Mouse (Mus musculus): ENCODE data around the gene Frk. TPM values are rescaled to one million over a fixed set of nuclear protein-coding genes. Genes with fewer than 3 reads are reported as not detected.

Frk gene
- polyA plus RNA-seq, 1 experiment from 2014 or later = 27.6 TPM

DNA sequence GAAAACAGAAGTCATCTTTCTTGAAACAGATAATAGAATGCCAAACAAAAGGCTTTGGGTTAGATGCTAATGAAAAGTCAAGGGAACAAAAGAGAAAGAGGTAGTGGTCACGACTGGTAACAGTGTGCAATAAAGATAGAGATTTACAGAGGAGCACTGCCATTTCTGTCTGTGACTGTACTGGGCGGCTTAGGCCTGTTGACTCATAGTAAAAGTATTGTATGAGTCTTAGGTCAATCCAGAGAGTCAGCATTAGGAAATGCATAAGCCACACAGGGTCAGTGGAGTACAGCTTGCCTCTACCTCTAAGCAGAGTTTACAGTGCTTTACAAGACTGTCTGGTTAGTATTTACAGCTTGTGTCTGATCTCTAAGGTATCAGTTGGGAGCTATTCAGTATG, 24.6 kb downstream of the Frk start:
- Histone ChIP-seq H3K4me1 (ENCODE audit: control insufficient read depth, insufficient read depth, low read length) (peaks cover 6% of the 10 kb centered on the region; the same call in 1 of the 2 replicates), H3K9ac (ENCODE audit: low read depth, low read length) (no peak overlapping the region), H3K27ac (ENCODE audit: low read depth, low read length) (no peak overlapping the region), H3K9me3 (ENCODE audit: control insufficient read depth, low read length) (no peaks in the 10 kb centered on the region), H3K27me3 (ENCODE audit: control insufficient read depth, insufficient read depth, low read length) (no peaks in the 10 kb centered on the region), H3K4me3 (ENCODE audit: low read length) (no peak overlapping the region), H3K36me3 (ENCODE audit: control insufficient read depth, insufficient read depth, low read length) (no peaks in the 10 kb centered on the region), H3K4me2 (replicated peaks; ENCODE audit: low read depth, low read length) (no peak overlapping the region)
- no peak for ATAC-seq (ENCODE audit: low FRiP score, low TSS enrichment)
- WGBS = 64% methylated on average over 2 of the region's 2 CpGs

DNA sequence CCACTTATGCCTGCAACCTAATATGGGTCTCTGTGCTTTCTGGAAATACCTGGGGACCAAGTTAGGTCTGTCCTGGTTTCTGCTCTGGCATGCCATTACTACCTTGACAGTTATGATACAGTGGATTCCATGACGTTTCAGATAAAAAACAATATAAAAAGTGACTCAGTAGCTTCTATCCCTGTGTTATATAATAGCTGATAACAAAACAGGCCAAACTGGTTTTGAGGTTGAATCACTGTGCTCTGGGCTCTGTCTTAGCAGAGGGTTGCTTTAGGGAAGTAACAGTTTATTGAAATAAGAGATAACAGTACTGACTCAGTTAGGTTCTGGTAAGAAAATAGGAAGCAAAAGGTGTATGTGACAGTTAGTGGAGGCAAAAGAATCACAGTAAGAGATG, 25.4 kb downstream of the Frk start:
- 46% methylated on average over 1 of the region's 1 CpGs for WGBS
- no peaks in the 10 kb centered on the region for H3K9me3 ChIP-seq (ENCODE audit: control insufficient read depth, low read length)
- no peak overlapping the region for H3K4me2 ChIP-seq (replicated peaks; ENCODE audit: low read depth, low read length)
- H3K4me3 ChIP-seq (ENCODE audit: low read length) = no peak overlapping the region
- H3K9ac ChIP-seq (ENCODE audit: low read depth, low read length) = no peak overlapping the region
- ATAC-seq (ENCODE audit: low FRiP score, low TSS enrichment) = no peak
- no peaks in the 10 kb centered on the region for H3K36me3 ChIP-seq (ENCODE audit: control insufficient read depth, insufficient read depth, low read length)
- H3K27me3 ChIP-seq (ENCODE audit: control insufficient read depth, insufficient read depth, low read length) = no peaks in the 10 kb centered on the region
- H3K27ac ChIP-seq (ENCODE audit: low read depth, low read length) = no peak overlapping the region
- H3K4me1 ChIP-seq (ENCODE audit: control insufficient read depth, insufficient read depth, low read length) = peaks cover 7% of the 10 kb centered on the region; the same call in 1 of the 2 replicates

DNA sequence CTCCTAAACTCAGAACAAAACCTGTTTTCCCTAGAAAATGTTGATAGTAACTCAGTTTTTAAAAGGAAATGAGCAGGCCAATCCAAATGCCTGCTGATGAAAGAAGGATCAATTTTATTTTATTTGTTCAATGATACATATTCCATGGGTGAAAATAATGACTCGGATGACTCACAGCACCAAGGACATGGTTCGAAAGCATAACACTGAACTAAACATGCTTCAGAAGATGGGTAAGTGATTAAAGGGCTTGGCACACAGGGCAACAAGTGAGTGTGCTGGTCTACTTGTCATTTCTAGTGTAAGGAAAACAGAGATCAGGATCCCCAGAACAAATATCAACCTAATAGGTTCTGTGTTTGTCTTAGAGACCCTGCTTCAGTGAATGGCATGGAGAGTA, 26.1 kb downstream of the Frk start:
- WGBS = 88% methylated on average over 2 of the region's 2 CpGs
- ATAC-seq (ENCODE audit: low FRiP score, low TSS enrichment) = no peak
- Histone ChIP-seq H3K27me3 (ENCODE audit: control insufficient read depth, insufficient read depth, low read length) (no peaks in the 10 kb centered on the region), H3K4me2 (replicated peaks; ENCODE audit: low read depth, low read length) (no peak overlapping the region), H3K4me1 (ENCODE audit: control insufficient read depth, insufficient read depth, low read length) (peaks cover 7% of the 10 kb centered on the region; the same call in 1 of the 2 replicates), H3K9ac (ENCODE audit: low read depth, low read length) (no peak overlapping the region), H3K9me3 (ENCODE audit: control insufficient read depth, low read length) (no peaks in the 10 kb centered on the region), H3K36me3 (ENCODE audit: control insufficient read depth, insufficient read depth, low read length) (no peaks in the 10 kb centered on the region), H3K27ac (ENCODE audit: low read depth, low read length) (no peak overlapping the region), H3K4me3 (ENCODE audit: low read length) (no peak overlapping the region)

DNA sequence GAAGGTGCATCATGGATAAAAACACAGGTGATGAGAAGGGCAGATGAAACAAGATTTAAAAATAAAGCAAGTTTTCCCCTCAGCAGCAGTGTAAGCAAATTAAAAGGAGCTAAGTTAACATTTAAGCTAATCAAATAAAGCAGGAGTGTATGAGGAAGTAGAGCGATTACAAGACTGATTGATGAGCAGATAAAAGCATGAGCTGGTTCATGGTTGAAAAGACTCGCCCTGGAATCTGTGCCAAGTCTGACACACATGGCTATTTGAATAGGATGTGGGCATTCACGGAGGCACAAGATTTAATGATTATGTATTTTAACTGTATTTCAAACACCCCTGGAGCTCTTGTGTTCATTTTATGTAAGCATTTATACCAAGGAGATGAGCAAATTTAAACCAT, 28.0 kb downstream of the Frk start:
- Histone ChIP-seq H3K27ac (ENCODE audit: low read depth, low read length) (no peak overlapping the region), H3K9ac (ENCODE audit: low read depth, low read length) (no peak overlapping the region), H3K4me2 (replicated peaks; ENCODE audit: low read depth, low read length) (no peak overlapping the region), H3K36me3 (ENCODE audit: control insufficient read depth, insufficient read depth, low read length) (no peaks in the 10 kb centered on the region), H3K4me1 (ENCODE audit: control insufficient read depth, insufficient read depth, low read length) (peaks cover 7% of the 10 kb centered on the region; the same call in 1 of the 2 replicates), H3K9me3 (ENCODE audit: control insufficient read depth, low read length) (no peaks in the 10 kb centered on the region), H3K27me3 (ENCODE audit: control insufficient read depth, insufficient read depth, low read length) (no peaks in the 10 kb centered on the region), H3K4me3 (ENCODE audit: low read length) (no peak overlapping the region)
- ATAC-seq (ENCODE audit: low FRiP score, low TSS enrichment) = no peak
- WGBS = 68% methylated on average over 3 of the region's 3 CpGs

DNA sequence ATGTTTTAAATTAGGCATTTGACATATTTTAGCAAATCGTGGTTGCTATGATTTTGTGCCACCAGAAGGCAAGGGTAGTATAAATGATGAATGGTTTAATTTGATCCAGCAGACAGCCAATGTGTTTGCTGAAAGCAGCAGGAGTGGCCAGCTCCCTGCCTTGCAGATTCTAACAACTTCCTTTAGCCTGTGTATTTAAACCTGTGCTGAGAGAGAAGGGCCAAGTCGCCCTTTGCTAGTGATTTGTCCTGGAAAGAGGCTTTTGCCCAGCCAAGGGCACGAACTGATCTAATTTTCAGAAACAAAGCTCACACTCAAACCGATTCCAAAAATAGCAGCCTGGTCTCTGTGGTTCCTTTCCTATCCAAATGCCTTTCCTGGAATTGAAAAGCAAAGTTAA, 29.4 kb downstream of the Frk start:
- Histone ChIP-seq H3K9me3 (ENCODE audit: control insufficient read depth, low read length) (no peaks in the 10 kb centered on the region), H3K4me3 (ENCODE audit: low read length) (no peak overlapping the region), H3K9ac (ENCODE audit: low read depth, low read length) (no peak overlapping the region), H3K27ac (ENCODE audit: low read depth, low read length) (no peak overlapping the region), H3K4me1 (ENCODE audit: control insufficient read depth, insufficient read depth, low read length) (peaks cover 7% of the 10 kb centered on the region; the same call in 1 of the 2 replicates), H3K36me3 (ENCODE audit: control insufficient read depth, insufficient read depth, low read length) (no peaks in the 10 kb centered on the region), H3K4me2 (replicated peaks; ENCODE audit: low read depth, low read length) (no peak overlapping the region), H3K27me3 (ENCODE audit: control insufficient read depth, insufficient read depth, low read length) (no peaks in the 10 kb centered on the region)
- 10% methylated on average over 4 of the region's 4 CpGs for WGBS
- peak; percentile 60; the same call in 1 of the 2 replicates for ATAC-seq (ENCODE audit: low FRiP score, low TSS enrichment)

DNA sequence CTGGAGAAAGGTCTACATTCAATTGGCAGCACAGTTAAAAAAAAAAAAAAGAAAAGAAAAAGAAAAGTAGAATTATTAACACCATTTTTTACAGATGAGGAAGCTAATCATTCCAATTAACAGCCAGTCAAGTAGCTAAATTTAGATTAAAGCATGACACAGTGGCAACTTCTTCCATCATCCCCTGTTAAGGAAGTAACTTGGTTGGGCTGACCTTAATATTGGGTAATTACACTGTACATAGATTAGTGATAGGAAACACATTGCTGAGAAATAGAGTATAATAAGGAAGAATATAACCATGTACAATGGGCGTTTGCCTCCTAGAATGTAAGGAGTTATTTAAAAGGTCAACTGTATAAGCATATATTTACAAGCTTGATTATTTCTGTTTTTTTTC, 42.4 kb downstream of the Frk start:
- no peak for ATAC-seq (ENCODE audit: low FRiP score, low TSS enrichment)
- no peak overlapping the region for H3K9ac ChIP-seq (ENCODE audit: low read depth, low read length)
- no peaks in the 10 kb centered on the region for H3K4me1 ChIP-seq (ENCODE audit: control insufficient read depth, insufficient read depth, low read length)
- H3K9me3 ChIP-seq (ENCODE audit: control insufficient read depth, low read length) = no peaks in the 10 kb centered on the region
- no peaks in the 10 kb centered on the region for H3K27me3 ChIP-seq (ENCODE audit: control insufficient read depth, insufficient read depth, low read length)
- H3K27ac ChIP-seq (ENCODE audit: low read depth, low read length) = no peak overlapping the region
- H3K4me3 ChIP-seq (ENCODE audit: low read length) = no peak overlapping the region
- H3K4me2 ChIP-seq (replicated peaks; ENCODE audit: low read depth, low read length) = no peak overlapping the region
- WGBS = 88% methylated on average over 1 of the region's 1 CpGs
- no peaks in the 10 kb centered on the region for H3K36me3 ChIP-seq (ENCODE audit: control insufficient read depth, insufficient read depth, low read length)

DNA sequence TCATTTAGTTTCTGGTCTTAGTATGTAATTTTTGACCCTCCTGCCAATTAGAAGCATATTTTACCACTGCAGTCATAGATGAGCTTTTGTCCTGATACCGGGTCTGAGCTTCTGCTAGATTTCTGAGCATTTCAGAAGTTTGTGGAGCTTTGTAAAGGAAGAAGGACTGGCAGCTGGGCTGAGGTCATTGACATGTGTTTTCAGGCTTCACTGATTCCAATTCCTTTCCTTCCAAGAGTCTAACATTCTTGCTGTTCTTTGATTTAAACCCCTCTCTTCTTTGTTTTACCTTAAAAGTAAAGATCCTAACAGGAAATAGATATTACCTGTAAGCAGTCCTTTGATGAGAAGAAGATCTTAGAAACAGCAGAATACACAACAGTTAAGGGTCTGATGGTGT, 48.6 kb downstream of the Frk start:
- H3K9ac ChIP-seq (ENCODE audit: low read depth, low read length) = no peak overlapping the region
- H3K36me3 ChIP-seq (ENCODE audit: control insufficient read depth, insufficient read depth, low read length) = no peaks in the 10 kb centered on the region
- H3K4me1 ChIP-seq (ENCODE audit: control insufficient read depth, insufficient read depth, low read length) = no peaks in the 10 kb centered on the region
- no peak overlapping the region for H3K4me3 ChIP-seq (ENCODE audit: low read length)
- no peak overlapping the region for H3K27ac ChIP-seq (ENCODE audit: low read depth, low read length)
- no peaks in the 10 kb centered on the region for H3K27me3 ChIP-seq (ENCODE audit: control insufficient read depth, insufficient read depth, low read length)
- no peak overlapping the region for H3K4me2 ChIP-seq (replicated peaks; ENCODE audit: low read depth, low read length)
- no peak for ATAC-seq (ENCODE audit: low FRiP score, low TSS enrichment)
- WGBS = 55% methylated on average over 1 of the region's 1 CpGs
- no peaks in the 10 kb centered on the region for H3K9me3 ChIP-seq (ENCODE audit: control insufficient read depth, low read length)

DNA sequence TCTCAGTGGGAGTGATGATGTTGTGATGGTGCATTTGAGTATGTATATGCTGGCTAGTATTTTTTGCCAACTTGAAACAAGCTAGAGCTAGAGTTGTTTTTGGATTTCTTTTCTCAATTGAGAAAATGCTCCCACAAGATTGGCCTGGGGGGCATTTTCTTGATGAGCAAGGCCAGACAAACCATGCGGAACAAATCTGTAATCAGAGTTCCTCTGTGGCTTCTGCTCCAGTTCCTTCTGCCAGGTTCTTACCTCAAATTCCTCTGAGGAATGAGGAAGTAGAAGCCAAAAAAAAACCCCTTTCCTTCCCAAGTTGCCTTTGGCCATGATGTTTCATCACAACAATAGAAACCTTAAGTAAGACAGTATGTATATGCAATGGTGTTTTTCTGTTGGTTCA, 49.3 kb downstream of the Frk start:
- WGBS = 87% methylated on average over 1 of the region's 1 CpGs
- no peaks in the 10 kb centered on the region for H3K36me3 ChIP-seq (ENCODE audit: control insufficient read depth, insufficient read depth, low read length)
- H3K27me3 ChIP-seq (ENCODE audit: control insufficient read depth, insufficient read depth, low read length) = no peaks in the 10 kb centered on the region
- H3K9me3 ChIP-seq (ENCODE audit: control insufficient read depth, low read length) = no peaks in the 10 kb centered on the region
- ATAC-seq (ENCODE audit: low FRiP score, low TSS enrichment) = no peak
- H3K9ac ChIP-seq (ENCODE audit: low read depth, low read length) = no peak overlapping the region
- H3K4me3 ChIP-seq (ENCODE audit: low read length) = no peak overlapping the region
- no peak overlapping the region for H3K4me2 ChIP-seq (replicated peaks; ENCODE audit: low read depth, low read length)
- H3K27ac ChIP-seq (ENCODE audit: low read depth, low read length) = no peak overlapping the region
- H3K4me1 ChIP-seq (ENCODE audit: control insufficient read depth, insufficient read depth, low read length) = no peaks in the 10 kb centered on the region

DNA sequence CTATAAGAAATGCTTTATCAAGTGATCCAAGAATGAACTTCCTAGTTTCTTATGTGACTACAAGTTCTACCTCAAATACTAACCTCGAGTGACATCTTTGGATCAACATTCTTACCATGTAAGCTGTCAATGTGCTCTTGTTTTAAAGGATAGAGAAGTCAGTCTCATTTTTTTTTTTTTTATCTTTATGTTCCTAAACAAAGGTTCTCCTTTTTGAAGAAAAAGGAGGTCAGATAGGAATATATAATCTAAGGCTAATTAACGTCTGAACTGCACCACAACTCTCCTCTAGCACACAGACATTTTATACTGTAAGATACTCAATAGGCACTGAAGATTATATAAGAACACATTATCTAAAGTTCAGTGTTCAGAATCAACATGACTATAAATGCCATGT, 57.5 kb downstream of the Frk start:
- no peak overlapping the region for H3K27ac ChIP-seq (ENCODE audit: low read depth, low read length)
- no peaks in the 10 kb centered on the region for H3K27me3 ChIP-seq (ENCODE audit: control insufficient read depth, insufficient read depth, low read length)
- H3K9ac ChIP-seq (ENCODE audit: low read depth, low read length) = no peak overlapping the region
- no peak overlapping the region for H3K4me2 ChIP-seq (replicated peaks; ENCODE audit: low read depth, low read length)
- H3K9me3 ChIP-seq (ENCODE audit: control insufficient read depth, low read length) = no peaks in the 10 kb centered on the region
- no peak for ATAC-seq (ENCODE audit: low FRiP score, low TSS enrichment)
- H3K4me1 ChIP-seq (ENCODE audit: control insufficient read depth, insufficient read depth, low read length) = no peaks in the 10 kb centered on the region
- 93% methylated on average over 2 of the region's 2 CpGs for WGBS
- H3K4me3 ChIP-seq (ENCODE audit: low read length) = no peak overlapping the region
- no peaks in the 10 kb centered on the region for H3K36me3 ChIP-seq (ENCODE audit: control insufficient read depth, insufficient read depth, low read length)

Data from kidney, embryonic 14.5 days (tissue).